Mouse (Mus musculus): Measurements from ENCODE around the gene Pgd. TPM values are rescaled to one million over a fixed set of nuclear protein-coding genes. Genes with fewer than 3 reads are reported as not detected.
"Not testable (repeated sequence)": the region's sequence is repeated elsewhere in the genome, so short reads cannot be mapped to it uniquely, and the experiment has no call there.

Pgd gene
- total RNA-seq, 4 experiments from 2014 or later, result 36.0 to 43.8 (median 40.9) TPM

- DNase-seq (ENCODE audit: low spot score in 2 of 2), result no peak
Measured at GRCm38 (mm10) chr4:149133395-149133794, 33.2 kb downstream of the Pgd start.

- DNase-seq (ENCODE audit: low spot score in 2 of 2), result no peak
Measured at GRCm38 (mm10) chr4:149131789-149132565, 34.6 kb downstream of the Pgd start.

GRCm38 (mm10) chr4:149131021-149131752 lies 35.4 kb downstream of the Pgd start:
- DNase-seq (ENCODE audit: low spot score in 2 of 2), result no peak

GRCm38 (mm10) chr4:149128467-149128866 lies 38.1 kb downstream of the Pgd start:
- no peak for DNase-seq (ENCODE audit: low spot score in 2 of 2)

- DNase-seq (ENCODE audit: low spot score in 2 of 2), result no peak
Measured at GRCm38 (mm10) chr4:149126663-149127062, 39.9 kb downstream of the Pgd start, which contains the start of gene Cort. TSS of gene Cort (minus strand) at chr4:149126763.

- DNase-seq (ENCODE audit: low spot score in 2 of 2), result no peak
Measured at GRCm38 (mm10) chr4:149126115-149126509, 40.5 kb downstream of the Pgd start.

- DNase-seq (ENCODE audit: low spot score in 2 of 2), result no peak
Measured at GRCm38 (mm10) chr4:149125341-149126114, 41.0 kb downstream of the Pgd start.

GRCm38 (mm10) chr4:149123432-149123831 lies 43.1 kb downstream of the Pgd start:
- DNase-seq (ENCODE audit: low spot score in 2 of 2), result no peak

GRCm38 (mm10) chr4:149119978-149120562 lies 46.5 kb downstream of the Pgd start:
- DNase-seq (ENCODE audit: low spot score in 2 of 2), result not testable (repeated sequence)

GRCm38 (mm10) chr4:149103875-149104561 lies 62.6 kb downstream of the Pgd start, which contains the start of gene Dffa:
TSS of gene Dffa (plus strand) at chr4:149104146.
- peak; percentile 78 to 89 for DNase-seq (ENCODE audit: low spot score in 2 of 2)

- DNase-seq (ENCODE audit: low spot score in 2 of 2), result no peak
Measured at GRCm38 (mm10) chr4:149101456-149101855, 65.1 kb downstream of the Pgd start.

- not testable (repeated sequence) for DNase-seq (ENCODE audit: low spot score in 2 of 2)
Measured at GRCm38 (mm10) chr4:149100449-149100848, 66.1 kb downstream of the Pgd start.

Other genes with a start within 250 kb of the Pgd start
- 10 to 100 TPM; 51.7 to 61.3 (median 59.2) TPM for gene Pex14, start 66.9 kb downstream of the Pgd start, total RNA-seq (2022)
- gene Dffa, start 62.6 kb downstream of the Pgd start, total RNA-seq (2022), result 10 to 100 TPM; 55.8 to 62.6 (median 58.1) TPM
- 10 to 100 TPM in 3 of 4 experiments, 1 to 10 TPM in 1; 8.3 to 14.0 (median 11.0) TPM for gene Cort, start 40.0 kb downstream of the Pgd start, total RNA-seq (2022)
- gene Cenps, start 29.1 kb downstream of the Pgd start, total RNA-seq (2022), result 10 to 100 TPM; 24.4 to 29.1 (median 25.8) TPM
- 100 to 1,000 TPM; 419 to 466 (median 440) TPM for gene Kif1b, start 140.9 kb upstream of the Pgd start, total RNA-seq (2022)

Measured in left cerebral cortex, adult 8-10 months (tissue).